Mouse (Mus musculus): ENCODE measurements around the gene Lnx2. TPM values are rescaled to one million over a fixed set of nuclear protein-coding genes. Genes with fewer than 3 reads are reported as not detected.

Lnx2 gene
- polyA plus RNA-seq, 1 experiment from 2014 or later: 3.3 TPM

- Histone ChIP-seq H3K4me1 (replicated peaks) (no peaks in the 10 kb centered on the region), H3K27ac (no peak overlapping the region), H3K4me2 (no peak overlapping the region), H3K4me3 (replicated peaks) (no peak overlapping the region), H3K36me3 (no peaks in the 10 kb centered on the region), H3K9ac (no peak overlapping the region), H3K9me3 (replicated peaks) (no peaks in the 10 kb centered on the region), H3K27me3 (no peaks in the 10 kb centered on the region)
- ATAC-seq (ENCODE audit: low read depth): no peak
- no peak for DNase-seq
- 61% methylated on average over 13 of the region's 13 CpGs for WGBS (ENCODE audit: insufficient replicate concordance)
Measured at GRCm38 (mm10) chr5:146974781-146975123, 101.6 kb downstream of the Lnx2 start.

- H3K9ac ChIP-seq: no peak overlapping the region
- no peak for DNase-seq
- WGBS (ENCODE audit: insufficient replicate concordance): 66% methylated on average over 25 of the region's 25 CpGs
Measured at GRCm38 (mm10) chr5:146973858-146974780, 102.3 kb downstream of the Lnx2 start.

GRCm38 (mm10) chr5:146973353-146973752, 103.0 kb downstream of the Lnx2 start:
- H3K9ac ChIP-seq: no peak overlapping the region
- H3K9me3 ChIP-seq (replicated peaks): no peaks in the 10 kb centered on the region
- no peaks in the 10 kb centered on the region for H3K36me3 ChIP-seq
- ATAC-seq (ENCODE audit: low read depth) (no peak), DNase-seq (no peak)
- no peaks in the 10 kb centered on the region for H3K4me1 ChIP-seq (replicated peaks)
- H3K4me2 ChIP-seq: no peak overlapping the region
- 73% methylated on average over 9 of the region's 9 CpGs for WGBS (ENCODE audit: insufficient replicate concordance)
- no peak overlapping the region for H3K4me3 ChIP-seq (replicated peaks)
- H3K27ac ChIP-seq: no peak overlapping the region
- H3K27me3 ChIP-seq: no peaks in the 10 kb centered on the region

More at GRCm38 (mm10) chr5:146973858-146974780, 102.3 kb downstream of the Lnx2 start:
- H3K27ac ChIP-seq: no peak overlapping the region
- no peaks in the 10 kb centered on the region for H3K9me3 ChIP-seq (replicated peaks)
- H3K4me3 ChIP-seq (replicated peaks): no peak overlapping the region
- H3K27me3 ChIP-seq: no peaks in the 10 kb centered on the region
- ATAC-seq (ENCODE audit: low read depth): no peak
- no peaks in the 10 kb centered on the region for H3K36me3 ChIP-seq
- no peak overlapping the region for H3K4me2 ChIP-seq
- no peaks in the 10 kb centered on the region for H3K4me1 ChIP-seq (replicated peaks)

- no peaks in the 10 kb centered on the region for H3K4me1 ChIP-seq (replicated peaks)
- H3K9me3 ChIP-seq (replicated peaks): no peaks in the 10 kb centered on the region
- whole genome bisulfite sequencing (ENCODE audit: insufficient replicate concordance): 51% methylated on average over 10 of the region's 10 CpGs
- DNase-seq: no peak
- no peak for ATAC-seq (ENCODE audit: low read depth)
- H3K9ac ChIP-seq: no peak overlapping the region
- H3K4me2 ChIP-seq: no peak overlapping the region
- no peaks in the 10 kb centered on the region for H3K36me3 ChIP-seq
- no peak overlapping the region for H3K27ac ChIP-seq
- no peaks in the 10 kb centered on the region for H3K27me3 ChIP-seq
- H3K4me3 ChIP-seq (replicated peaks): no peak overlapping the region
Measured at GRCm38 (mm10) chr5:146971776-146972561, 104.4 kb downstream of the Lnx2 start.

- ATAC-seq (ENCODE audit: low read depth): no peak
- Histone ChIP-seq H3K27me3 (no peaks in the 10 kb centered on the region), H3K9ac (no peak overlapping the region), H3K4me2 (no peak overlapping the region), H3K4me1 (replicated peaks) (peaks cover 4% of the 10 kb centered on the region; the same call in 1 of the 2 replicates), H3K9me3 (replicated peaks) (no peaks in the 10 kb centered on the region), H3K36me3 (no peaks in the 10 kb centered on the region), H3K27ac (no peak overlapping the region), H3K4me3 (replicated peaks) (no peak overlapping the region)
- WGBS (ENCODE audit: insufficient replicate concordance): 73% methylated on average over 13 of the region's 13 CpGs
- no peak for DNase-seq
Measured at GRCm38 (mm10) chr5:146968695-146969393, 107.5 kb downstream of the Lnx2 start.

Other genes starting within 250 kb of the Lnx2 start
- 460 and 482 TPM in 2 replicates for gene Rpl21, start 243.7 kb downstream of the Lnx2 start, polyA plus RNA-seq (2015; fragmentation: Nextera tagmentation; extraction: Ambion mirVana)
- gene Rasl11a, start 231.5 kb downstream of the Lnx2 start, polyA plus RNA-seq (2015; fragmentation: Nextera tagmentation; extraction: Ambion mirVana): 2.9 and 3.1 TPM in 2 replicates
- 77.0 and 84.6 TPM in 2 replicates for gene Gtf3a, start 127.9 kb downstream of the Lnx2 start, polyA plus RNA-seq (2015; fragmentation: Nextera tagmentation; extraction: Ambion mirVana)
- 14.7 and 15.3 TPM in 2 replicates for gene Mtif3, start 112.8 kb downstream of the Lnx2 start, polyA plus RNA-seq (2015; fragmentation: Nextera tagmentation; extraction: Ambion mirVana)
- 110 and 112 TPM in 2 replicates for gene Polr1d, start 464 bp upstream of the Lnx2 start, polyA plus RNA-seq (2015; fragmentation: Nextera tagmentation; extraction: Ambion mirVana)
- not detected in 2 replicates for gene Gsx1, start 112.1 kb upstream of the Lnx2 start, polyA plus RNA-seq (2015; fragmentation: Nextera tagmentation; extraction: Ambion mirVana)
- 0.16 TPM in 1 of 2 replicates, not detected in the other for gene Pdx1, start 193.4 kb upstream of the Lnx2 start, polyA plus RNA-seq (2015; fragmentation: Nextera tagmentation; extraction: Ambion mirVana)
- gene Cdx2, start 230.7 kb upstream of the Lnx2 start, polyA plus RNA-seq (2015; fragmentation: Nextera tagmentation; extraction: Ambion mirVana): not detected in 2 replicates
- gene Urad, start 245.9 kb upstream of the Lnx2 start, polyA plus RNA-seq (2015; fragmentation: Nextera tagmentation; extraction: Ambion mirVana): 0.30 and 0.48 TPM in 2 replicates

Measured in liver, embryonic 13.5 days (tissue).